Mouse (Mus musculus): ENCODE measurements around the gene Lamc1. TPM values are rescaled to one million over a fixed set of nuclear protein-coding genes. Genes with fewer than 3 reads are reported as not detected.
A peak's percentile ranks its signal among the peaks of the same experiment; 100 is the strongest.

Gene Lamc1
- polyA plus RNA-seq, 1 experiment from 2014 or later = 126 TPM

DNA sequence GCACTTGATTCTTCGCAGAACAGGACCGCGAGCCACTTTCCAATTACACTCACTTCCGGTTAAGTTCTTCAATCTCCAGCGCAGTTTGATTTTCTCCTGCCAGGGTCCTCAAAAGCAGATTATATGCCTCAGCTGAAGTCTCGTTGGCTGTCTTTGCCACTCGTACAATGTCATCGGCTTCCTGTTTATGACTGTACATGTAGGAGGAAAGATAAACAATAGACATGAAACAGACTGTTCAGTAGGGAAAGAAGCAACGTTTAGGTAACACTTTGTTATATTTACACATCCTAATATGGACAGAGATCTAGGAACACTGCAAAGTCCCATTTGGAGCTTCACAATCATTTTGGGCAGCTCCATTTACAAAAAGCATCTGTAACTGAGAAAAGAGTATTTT lies 100.9 kb downstream of the Lamc1 start:
- no peaks in the 10 kb centered on the region for H3K27me3 ChIP-seq (ENCODE audit: control insufficient read depth, insufficient read depth, low read depth, low read length)
- H3K27ac ChIP-seq (ENCODE audit: low read length) = peak overlapping the region; percentile 74
- no peak overlapping the region for H3K4me3 ChIP-seq (ENCODE audit: low read length)
- peaks cover 49% of the 10 kb centered on the region for H3K36me3 ChIP-seq (ENCODE audit: control insufficient read depth, insufficient read depth, low read length)
- no peaks in the 10 kb centered on the region for H3K9me3 ChIP-seq (ENCODE audit: control insufficient read depth, low read length)
- no peak overlapping the region for H3K9ac ChIP-seq (ENCODE audit: low read length)
- H3K4me1 ChIP-seq (replicated peaks; ENCODE audit: control insufficient read depth, insufficient read depth, low read length) = peaks cover 11% of the 10 kb centered on the region; the same call in 1 of the 2 replicates
- WGBS = 53% methylated on average over 9 of the region's 9 CpGs
- ATAC-seq (ENCODE audit: low read depth) = peak; percentile 59
- no peak overlapping the region for H3K4me2 ChIP-seq (ENCODE audit: low read depth, low read length)

- Histone ChIP-seq H3K9me3 (ENCODE audit: control insufficient read depth, low read length) (no peaks in the 10 kb centered on the region), H3K27ac (ENCODE audit: low read length) (0 out of 2 replicates have a peak overlapping the region, but pooled peaks have one; percentile 10), H3K4me3 (ENCODE audit: low read length) (no peak overlapping the region), H3K27me3 (ENCODE audit: control insufficient read depth, insufficient read depth, low read depth, low read length) (no peaks in the 10 kb centered on the region), H3K4me2 (ENCODE audit: low read depth, low read length) (no peak overlapping the region), H3K36me3 (ENCODE audit: control insufficient read depth, insufficient read depth, low read length) (peaks cover 57% of the 10 kb centered on the region), H3K9ac (ENCODE audit: low read length) (no peak overlapping the region), H3K4me1 (replicated peaks; ENCODE audit: control insufficient read depth, insufficient read depth, low read length) (peaks cover 11% of the 10 kb centered on the region; the same call in 1 of the 2 replicates)
- 37% methylated on average over 4 of the region's 4 CpGs for WGBS
- ATAC-seq (ENCODE audit: low read depth) = peak; percentile 28; the same call in 1 of the 2 replicates
Measured at GRCm38 (mm10) chr1:153227916-153228315, 104.7 kb downstream of the Lamc1 start.

DNA sequence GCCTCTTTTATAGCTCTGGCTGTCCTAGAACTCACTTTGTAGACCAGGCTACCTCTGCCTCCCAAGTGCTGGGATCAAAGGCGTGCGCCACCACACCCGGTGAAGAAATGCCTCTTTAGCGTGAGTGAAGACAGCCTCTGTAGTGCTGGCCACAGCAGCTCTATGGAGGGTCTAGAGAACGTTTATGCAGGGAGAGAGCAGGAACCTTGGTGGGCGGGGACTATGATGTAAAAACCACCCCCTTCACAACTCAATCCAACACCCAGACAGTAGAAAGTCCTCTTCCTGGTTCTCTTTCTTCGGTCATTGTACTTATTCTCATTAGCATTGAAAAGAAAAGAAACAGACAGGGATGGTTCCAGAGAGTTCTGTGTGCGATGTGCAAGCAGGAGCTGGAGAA lies 105.5 kb downstream of the Lamc1 start:
- no peak for ATAC-seq (ENCODE audit: low read depth)
- H3K4me1 ChIP-seq (replicated peaks; ENCODE audit: control insufficient read depth, insufficient read depth, low read length) = peaks cover 8% of the 10 kb centered on the region; the same call in 1 of the 2 replicates
- H3K4me3 ChIP-seq (ENCODE audit: low read length) = no peak overlapping the region
- no peak overlapping the region for H3K27ac ChIP-seq (ENCODE audit: low read length)
- no peak overlapping the region for H3K9ac ChIP-seq (ENCODE audit: low read length)
- no peaks in the 10 kb centered on the region for H3K27me3 ChIP-seq (ENCODE audit: control insufficient read depth, insufficient read depth, low read depth, low read length)
- H3K9me3 ChIP-seq (ENCODE audit: control insufficient read depth, low read length) = no peaks in the 10 kb centered on the region
- no peak overlapping the region for H3K4me2 ChIP-seq (ENCODE audit: low read depth, low read length)
- WGBS = 83% methylated on average over 8 of the region's 8 CpGs
- peaks cover 54% of the 10 kb centered on the region for H3K36me3 ChIP-seq (ENCODE audit: control insufficient read depth, insufficient read depth, low read length)

DNA sequence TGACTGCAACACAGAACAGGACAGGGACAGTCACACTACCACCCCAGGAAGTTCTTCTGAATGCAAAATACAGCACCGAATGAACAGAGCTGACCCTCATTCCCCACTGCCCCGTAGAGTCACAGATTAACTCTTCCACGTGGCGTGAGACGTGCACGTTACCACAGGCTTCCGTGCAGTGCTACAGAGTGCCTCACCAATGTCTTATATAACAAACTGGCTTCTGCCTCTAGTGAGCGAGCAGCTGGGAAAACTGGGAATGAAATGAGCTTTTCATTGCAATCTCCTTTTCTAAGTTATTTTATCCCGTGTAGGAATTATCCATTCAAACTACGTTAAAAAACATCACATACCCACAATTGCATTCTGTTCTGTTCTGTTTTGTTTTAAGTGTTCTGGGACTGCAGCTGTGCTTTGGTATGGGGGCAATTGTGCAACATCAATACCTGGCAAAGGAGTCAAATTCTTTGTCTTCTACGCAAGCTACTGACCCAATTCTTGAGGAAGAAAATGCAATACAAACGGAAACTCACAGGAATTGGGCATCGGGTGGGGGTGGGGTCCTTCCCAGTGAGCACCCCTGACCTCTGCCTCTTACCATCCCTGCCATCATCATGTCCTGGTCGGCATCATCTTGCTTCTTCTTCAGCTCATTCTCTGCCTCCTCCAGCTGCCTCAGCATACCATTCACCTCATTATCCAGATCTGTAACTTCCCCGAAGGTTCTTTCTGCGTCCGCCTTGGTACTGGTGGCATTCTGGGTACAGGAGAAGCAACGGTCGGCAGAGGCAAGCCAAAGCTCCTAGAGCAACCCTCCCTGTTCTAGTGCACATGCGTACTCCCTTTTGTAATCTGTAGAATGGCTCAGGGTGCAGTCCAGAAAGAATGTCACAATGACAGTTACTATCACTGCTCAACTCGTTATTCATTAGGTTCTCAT lies 106.5 kb downstream of the Lamc1 start:
- no peak overlapping the region for H3K27ac ChIP-seq (ENCODE audit: low read length)
- peaks cover 57% of the 10 kb centered on the region for H3K36me3 ChIP-seq (ENCODE audit: control insufficient read depth, insufficient read depth, low read length)
- H3K27me3 ChIP-seq (ENCODE audit: control insufficient read depth, insufficient read depth, low read depth, low read length) = no peaks in the 10 kb centered on the region
- H3K4me1 ChIP-seq (replicated peaks; ENCODE audit: control insufficient read depth, insufficient read depth, low read length) = no peaks in the 10 kb centered on the region; the same call in 1 of the 2 replicates
- H3K4me3 ChIP-seq (ENCODE audit: low read length) = no peak overlapping the region
- WGBS = 86% methylated on average over 21 of the region's 21 CpGs
- no peaks in the 10 kb centered on the region for H3K9me3 ChIP-seq (ENCODE audit: control insufficient read depth, low read length)
- no peak for ATAC-seq (ENCODE audit: low read depth)
- no peak overlapping the region for H3K4me2 ChIP-seq (ENCODE audit: low read depth, low read length)
- H3K9ac ChIP-seq (ENCODE audit: low read length) = no peak overlapping the region

- peaks cover 57% of the 10 kb centered on the region for H3K36me3 ChIP-seq (ENCODE audit: control insufficient read depth, insufficient read depth, low read length)
- 0 out of 2 replicates have a peak, but pooled peaks have one; percentile 22 for ATAC-seq (ENCODE audit: low read depth)
- WGBS = 52% methylated on average over 5 of the region's 5 CpGs
Measured at GRCm38 (mm10) chr1:153224331-153224730, 108.3 kb downstream of the Lamc1 start.

GRCm38 (mm10) chr1:153219376-153219775 lies 113.2 kb downstream of the Lamc1 start:
- no peak overlapping the region for H3K9ac ChIP-seq (ENCODE audit: low read length)
- H3K4me1 ChIP-seq (replicated peaks; ENCODE audit: control insufficient read depth, insufficient read depth, low read length) = no peaks in the 10 kb centered on the region
- H3K9me3 ChIP-seq (ENCODE audit: control insufficient read depth, low read length) = no peaks in the 10 kb centered on the region
- peaks cover 30% of the 10 kb centered on the region for H3K36me3 ChIP-seq (ENCODE audit: control insufficient read depth, insufficient read depth, low read length)
- H3K27me3 ChIP-seq (ENCODE audit: control insufficient read depth, insufficient read depth, low read depth, low read length) = no peaks in the 10 kb centered on the region
- H3K4me2 ChIP-seq (ENCODE audit: low read depth, low read length) = no peak overlapping the region
- 47% methylated on average over 9 of the region's 9 CpGs for WGBS
- H3K27ac ChIP-seq (ENCODE audit: low read length) = no peak overlapping the region
- 0 out of 2 replicates have a peak, but pooled peaks have one; percentile 17 for ATAC-seq (ENCODE audit: low read depth)
- no peak overlapping the region for H3K4me3 ChIP-seq (ENCODE audit: low read length)

More at GRCm38 (mm10) chr1:153224331-153224730, 108.3 kb downstream of the Lamc1 start:
- Histone ChIP-seq H3K4me3 (ENCODE audit: low read length) (no peak overlapping the region), H3K4me1 (replicated peaks; ENCODE audit: control insufficient read depth, insufficient read depth, low read length) (no peaks in the 10 kb centered on the region; the same call in 1 of the 2 replicates), H3K27ac (ENCODE audit: low read length) (no peak overlapping the region), H3K9me3 (ENCODE audit: control insufficient read depth, low read length) (no peaks in the 10 kb centered on the region), H3K4me2 (ENCODE audit: low read depth, low read length) (no peak overlapping the region), H3K9ac (ENCODE audit: low read length) (no peak overlapping the region), H3K27me3 (ENCODE audit: control insufficient read depth, insufficient read depth, low read depth, low read length) (no peaks in the 10 kb centered on the region)

GRCm38 (mm10) chr1:153216516-153216915 lies 116.1 kb downstream of the Lamc1 start:
- Histone ChIP-seq H3K27ac (ENCODE audit: low read length) (no peak overlapping the region), H3K4me2 (ENCODE audit: low read depth, low read length) (no peak overlapping the region), H3K27me3 (ENCODE audit: control insufficient read depth, insufficient read depth, low read depth, low read length) (no peaks in the 10 kb centered on the region), H3K9me3 (ENCODE audit: control insufficient read depth, low read length) (no peaks in the 10 kb centered on the region), H3K4me3 (ENCODE audit: low read length) (no peak overlapping the region), H3K9ac (ENCODE audit: low read length) (no peak overlapping the region), H3K36me3 (ENCODE audit: control insufficient read depth, insufficient read depth, low read length) (peaks cover 17% of the 10 kb centered on the region), H3K4me1 (replicated peaks; ENCODE audit: control insufficient read depth, insufficient read depth, low read length) (no peaks in the 10 kb centered on the region)
- no peak for ATAC-seq (ENCODE audit: low read depth)
- WGBS = 85% methylated on average over 4 of the region's 4 CpGs

DNA sequence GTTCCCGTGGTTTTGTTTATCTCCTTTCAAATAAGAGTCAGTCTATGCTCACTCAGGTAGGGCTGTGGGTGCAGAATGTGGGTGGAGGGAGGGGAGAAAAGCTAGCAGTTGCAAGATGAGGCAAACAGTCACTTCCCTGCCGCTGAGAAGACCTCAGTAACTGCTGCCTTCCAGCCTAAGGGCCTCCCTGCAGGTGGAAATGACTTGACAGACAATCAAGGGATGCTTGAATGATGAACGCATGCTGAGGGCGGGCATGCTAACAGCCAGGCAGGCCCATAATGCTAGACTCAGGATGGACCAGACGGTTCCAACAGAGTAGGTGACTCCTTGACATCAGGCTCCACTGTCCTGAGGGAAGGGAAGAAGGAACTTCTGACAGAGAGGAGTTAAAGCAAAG lies 116.9 kb downstream of the Lamc1 start:
- Histone ChIP-seq H3K4me2 (ENCODE audit: low read depth, low read length) (no peak overlapping the region), H3K27me3 (ENCODE audit: control insufficient read depth, insufficient read depth, low read depth, low read length) (no peaks in the 10 kb centered on the region), H3K27ac (ENCODE audit: low read length) (no peak overlapping the region), H3K4me1 (replicated peaks; ENCODE audit: control insufficient read depth, insufficient read depth, low read length) (no peaks in the 10 kb centered on the region), H3K4me3 (ENCODE audit: low read length) (no peak overlapping the region), H3K36me3 (ENCODE audit: control insufficient read depth, insufficient read depth, low read length) (peaks cover 9% of the 10 kb centered on the region), H3K9me3 (ENCODE audit: control insufficient read depth, low read length) (no peaks in the 10 kb centered on the region), H3K9ac (ENCODE audit: low read length) (no peak overlapping the region)
- ATAC-seq (ENCODE audit: low read depth) = no peak
- 69% methylated on average over 5 of the region's 5 CpGs for WGBS

DNA sequence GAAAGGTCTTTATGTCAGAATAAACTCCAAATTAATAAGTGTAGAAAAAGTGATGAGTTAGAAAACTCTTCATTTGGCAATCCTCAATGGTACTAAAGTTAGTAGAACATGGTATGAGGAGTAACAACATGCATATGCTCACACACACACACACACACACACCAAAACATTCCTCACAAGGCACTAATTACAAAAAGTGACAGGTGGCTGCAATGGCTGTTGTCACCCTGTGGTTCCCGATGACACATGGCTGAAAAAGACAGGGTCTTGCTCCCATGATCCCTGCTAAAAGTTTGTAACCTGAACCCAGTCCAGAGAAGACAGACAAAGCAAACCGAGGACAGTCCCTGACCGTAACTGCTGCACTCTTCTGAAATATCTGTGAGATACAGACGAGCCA lies 121.6 kb downstream of the Lamc1 start:
- WGBS = 26% methylated on average over 4 of the region's 4 CpGs
- ATAC-seq (ENCODE audit: low read depth) = no peak
- no peak overlapping the region for H3K9ac ChIP-seq (ENCODE audit: low read length)
- H3K27ac ChIP-seq (ENCODE audit: low read length) = no peak overlapping the region
- H3K4me1 ChIP-seq (replicated peaks; ENCODE audit: control insufficient read depth, insufficient read depth, low read length) = no peaks in the 10 kb centered on the region
- no peaks in the 10 kb centered on the region for H3K27me3 ChIP-seq (ENCODE audit: control insufficient read depth, insufficient read depth, low read depth, low read length)
- H3K4me3 ChIP-seq (ENCODE audit: low read length) = no peak overlapping the region
- no peak overlapping the region for H3K4me2 ChIP-seq (ENCODE audit: low read depth, low read length)
- no peaks in the 10 kb centered on the region; the same call in 1 of the 2 replicates for H3K36me3 ChIP-seq (ENCODE audit: control insufficient read depth, insufficient read depth, low read length)
- H3K9me3 ChIP-seq (ENCODE audit: control insufficient read depth, low read length) = no peaks in the 10 kb centered on the region

All from lung, embryonic 16.5 days (tissue).